Mouse (Mus musculus): Measurements from ENCODE around the gene Armc2. TPM values are rescaled to one million over a fixed set of nuclear protein-coding genes. Genes with fewer than 3 reads are reported as not detected.

The Armc2 gene
- total and polyA plus RNA-seq, 3 experiments = 0.34 to 0.99 (median 0.90) TPM

DNA sequence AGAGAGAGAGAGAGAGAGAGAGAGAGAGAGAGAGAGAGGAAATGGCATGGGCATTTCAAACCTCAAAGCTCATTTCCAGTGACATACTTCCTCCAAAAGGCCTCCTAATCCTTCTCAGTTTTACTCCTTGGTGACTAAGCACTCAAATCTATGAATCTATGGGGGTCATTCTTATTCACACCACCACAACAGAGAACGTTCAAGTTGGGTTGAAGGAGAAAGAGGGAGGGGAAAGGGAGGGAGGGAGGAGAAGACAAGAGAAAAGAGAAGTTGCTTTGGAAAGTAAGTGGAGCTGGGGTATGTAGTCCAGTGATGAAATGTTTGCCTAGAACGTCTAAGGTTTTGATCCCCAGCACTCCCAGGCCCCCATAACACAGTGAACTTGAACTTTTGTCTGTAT is 148.1 kb downstream of the Armc2 start (continued):
- no peak for TF ChIP-seq GABPA (IDR thresholded peaks at IDR 0.05; ENCODE audit: insufficient replicate concordance, low read depth, low read length)

DNA sequence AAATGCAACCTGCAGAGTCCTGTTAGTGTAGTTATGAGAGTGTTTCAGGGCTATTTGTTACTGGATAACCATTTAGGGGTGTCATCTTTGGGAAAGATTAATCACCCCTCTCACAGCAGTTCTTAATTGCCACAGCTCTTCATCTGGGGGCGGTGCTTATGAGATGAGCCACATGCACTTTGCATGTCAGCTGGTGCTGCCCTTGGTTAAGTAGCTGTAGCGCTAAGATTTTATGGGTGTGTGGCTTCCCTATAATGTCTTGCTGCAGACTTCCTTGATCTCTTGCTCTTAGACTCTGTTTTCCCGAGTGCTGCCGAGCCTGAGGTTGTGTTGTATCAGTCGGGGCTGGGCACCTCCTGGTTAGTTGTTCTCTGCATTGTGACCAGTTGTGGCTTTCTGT is 150.3 kb downstream of the Armc2 start:
- in situ Hi-C loops (cut with MboI; ENCODE audit: low pct_ligation_motif_present, low pct_unique_long_range_greater_than_20kb, low sequenced_read_pairs) = no loop called here

DNA sequence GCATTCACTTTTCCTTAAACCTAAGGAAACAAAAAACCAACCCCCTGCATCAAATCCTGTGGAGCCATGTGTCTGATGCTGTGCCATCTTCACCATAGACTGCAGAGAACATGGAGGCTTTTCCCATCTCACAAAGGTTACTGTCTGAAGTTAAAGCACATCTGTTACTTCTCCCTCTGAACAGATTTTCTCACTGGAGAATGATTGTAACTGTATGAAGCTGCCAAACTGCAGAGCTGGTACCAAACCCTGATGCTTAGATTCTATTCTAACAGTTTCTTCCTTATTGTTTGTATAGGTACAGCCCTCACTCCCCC is 151.4 kb downstream of the Armc2 start:
- in situ Hi-C loops (cut with MboI; ENCODE audit: low pct_ligation_motif_present, low pct_unique_long_range_greater_than_20kb, low sequenced_read_pairs) = no loop called here
- H3K4me2 ChIP-seq (ENCODE audit: insufficient read depth, low read depth, poor library complexity, severe bottlenecking) = no peak overlapping the region
- no peak overlapping the region for H3K27ac ChIP-seq (ENCODE audit: insufficient read depth, low read depth)
- H3K27me3 ChIP-seq (replicated peaks) = no peaks in the 10 kb centered on the region
- no peaks in the 10 kb centered on the region for H3K9me3 ChIP-seq (replicated peaks; ENCODE audit: low read length)
- peaks cover 0 to 2% of the 10 kb centered on the region in 2 experiments for H3K36me3 ChIP-seq (replicated peaks in 1 of 2; ENCODE audit: control insufficient read depth in 1 of 2, insufficient read depth in 1 of 2, low read length in 1 of 2)
- H3K4me3 ChIP-seq (replicated peaks in 1 of 3; ENCODE audit: low read depth in 2 of 3, low read length in 2 of 3, poor library complexity in 1 of 3) = no peak overlapping the region
- dilution Hi-C loops (cut with MboI; ENCODE audit: extremely low pct_ligation_motif_present, extremely low pct_unique_long_range_greater_than_20kb, low sequenced_read_pairs) = no loop called here
- no peak overlapping the region for H3K9ac ChIP-seq (ENCODE audit: insufficient read depth, low read depth)
- no peaks in the 10 kb centered on the region for H3K79me2 ChIP-seq (replicated peaks; ENCODE audit: control insufficient read depth, extremely low read depth, insufficient read depth, poor library complexity, severe bottlenecking)
- peaks cover 0 to 27% of the 10 kb centered on the region in 2 experiments; a peak in 2 of 4 replicates for H3K4me1 ChIP-seq (ENCODE audit: control insufficient read depth in 1 of 2, insufficient read depth in 2 of 2)
- no peak for DNase-seq (ENCODE audit: extremely low read depth)
- TF ChIP-seq USF1 (IDR thresholded peaks at IDR 0.05; ENCODE audit: low read depth, low read length) (no peak), ZC3H11A (IDR thresholded peaks at IDR 0.05; ENCODE audit: low read depth, low read length) (no peak), USF2 (conservative IDR thresholded peaks at IDR 0.05; ENCODE audit: low read depth, low read length) (no peak), HCFC1 (IDR thresholded peaks at IDR 0.05; ENCODE audit: low read depth, low read length) (no peak), E2F4 (IDR thresholded peaks at IDR 0.05; ENCODE audit: insufficient replicate concordance, low read depth, low read length) (no peak), MAZ (IDR thresholded peaks at IDR 0.05; ENCODE audit: low read depth, low read length) (no peak), ZMIZ1 (IDR thresholded peaks at IDR 0.05; ENCODE audit: low read depth, low read length) (no peak), UBTF (IDR thresholded peaks at IDR 0.05; ENCODE audit: low read depth, low read length) (no peak), JUND (conservative IDR thresholded peaks at IDR 0.05; ENCODE audit: low read depth, low read length) (no peak), PAX5 (IDR thresholded peaks at IDR 0.05; ENCODE audit: low read length) (no peak), NRF1 (IDR thresholded peaks at IDR 0.05; ENCODE audit: low read depth, low read length) (no peak), EP300 (IDR thresholded peaks at IDR 0.05; ENCODE audit: low read length) (no peak)

More for the DNA sequence above, 150.3 kb downstream of the Armc2 start:
- Histone ChIP-seq H3K4me1 (ENCODE audit: control insufficient read depth in 1 of 2, insufficient read depth in 2 of 2) (peaks cover 0 to 27% of the 10 kb centered on the region in 2 experiments; a peak in 2 of 4 replicates), H3K36me3 (replicated peaks in 1 of 2; ENCODE audit: control insufficient read depth in 1 of 2, insufficient read depth in 1 of 2, low read length in 1 of 2) (peaks cover 0 to 2% of the 10 kb centered on the region in 2 experiments), H3K4me3 (replicated peaks in 1 of 3; ENCODE audit: low read depth in 2 of 3, low read length in 2 of 3, poor library complexity in 1 of 3) (no peak overlapping the region), H3K9ac (ENCODE audit: insufficient read depth, low read depth) (no peak overlapping the region), H3K27ac (ENCODE audit: insufficient read depth, low read depth) (no peak overlapping the region), H3K27me3 (replicated peaks) (no peaks in the 10 kb centered on the region), H3K9me3 (replicated peaks; ENCODE audit: low read length) (no peaks in the 10 kb centered on the region), H3K79me2 (replicated peaks; ENCODE audit: control insufficient read depth, extremely low read depth, insufficient read depth, poor library complexity, severe bottlenecking) (no peaks in the 10 kb centered on the region), H3K4me2 (ENCODE audit: insufficient read depth, low read depth, poor library complexity, severe bottlenecking) (no peak overlapping the region)
- dilution Hi-C loops (cut with MboI; ENCODE audit: extremely low pct_ligation_motif_present, extremely low pct_unique_long_range_greater_than_20kb, low sequenced_read_pairs) = no loop called here
- no peak for TF ChIP-seq RCOR1 (conservative IDR thresholded peaks at IDR 0.05; ENCODE audit: low read depth, low read length)
- TF ChIP-seq POLR2AphosphoS2 (IDR thresholded peaks at IDR 0.05; ENCODE audit: low read depth, low read length) = no peak
- no peak for TF ChIP-seq ETS1 (conservative IDR thresholded peaks at IDR 0.05; ENCODE audit: low read depth, low read length)
- no peak for TF ChIP-seq TCF12 (IDR thresholded peaks at IDR 0.05; ENCODE audit: low read depth, low read length)
- DNase-seq (ENCODE audit: extremely low read depth) = no peak

Measured in CH12.LX (cell line).